Comparison of ENCODE assay signal across 7 mouse cellular contexts in genomic region chr11:34832678-34833077, GRCm38 (mm10). TPM values are rescaled to one million over a fixed set of nuclear protein-coding genes. Genes with fewer than 3 reads are reported as not detected.
DNase-seq lines count a peak whose midpoint lies in the region; ATAC-seq and TF ChIP-seq lines count a peak whose summit lies in the region.

No protein-coding gene starts in this region.

- peak overlapping the region; percentile 63 for H3K4me3 ChIP-seq in embryonic facial prominence, embryonic 14.5 days (ENCODE audit: low read depth, low read length)
- H3K4me3 ChIP-seq in limb, embryonic 10.5 days, result peak overlapping the region; percentile 78
- peak overlapping the region; percentile 82 for H3K4me3 ChIP-seq in stomach, embryonic 14.5 days (ENCODE audit: low read depth, low read length)
- no peak overlapping the region for H3K4me3 ChIP-seq in cerebellum, adult 2 months (replicated peaks; ENCODE audit: insufficient read depth, low read depth, low read length)

- TF ChIP-seq POLR2A in cerebellum, adult 2 months (IDR thresholded peaks at IDR 0.05; ENCODE audit: borderline replicate concordance, insufficient read depth, low read length), result no peak

- peaks cover 7% of the 10 kb centered on the region; the same call in 1 of the 2 replicates for H3K4me1 ChIP-seq in embryonic facial prominence, embryonic 14.5 days (ENCODE audit: control insufficient read depth, insufficient read depth, low read length)
- H3K4me1 ChIP-seq in limb, embryonic 10.5 days, result peaks cover 15% of the 10 kb centered on the region
- H3K4me1 ChIP-seq in stomach, embryonic 14.5 days (ENCODE audit: control insufficient read depth, insufficient read depth, low read length), result peaks cover 7% of the 10 kb centered on the region; the same call in 1 of the 2 replicates
- H3K4me1 ChIP-seq in cerebellum, adult 2 months (ENCODE audit: control insufficient read depth, insufficient read depth, low read length), result no peaks in the 10 kb centered on the region; the same call in 1 of the 2 replicates

- DNase-seq in spleen, adult 12 weeks (ENCODE audit: low spot score), result peak; percentile 2
- DNase-seq in spleen, postnatal 4 days (ENCODE audit: low spot score in 2 of 2), result no peak
- no peak for DNase-seq in embryonic facial prominence, embryonic 14.5 days (ENCODE audit: low spot score)
- peak; percentile 34 for DNase-seq in limb, embryonic 10.5 days (ENCODE audit: low spot score)
- no peak for DNase-seq in cerebellum, adult 2 months
- DNase-seq in right cerebral cortex, postnatal 4 days, result no peak

- H3K27ac ChIP-seq in embryonic facial prominence, embryonic 14.5 days (replicated peaks; ENCODE audit: low read depth, low read length), result no peak overlapping the region
- H3K27ac ChIP-seq in limb, embryonic 10.5 days, result peak overlapping the region; percentile 92
- no peak overlapping the region for H3K27ac ChIP-seq in stomach, embryonic 14.5 days (ENCODE audit: low read length)
- H3K27ac ChIP-seq in cerebellum, adult 2 months (ENCODE audit: insufficient read depth, low read length), result no peak overlapping the region

- peak overlapping the region; percentile 82 for H3K4me2 ChIP-seq in embryonic facial prominence, embryonic 14.5 days (ENCODE audit: low read depth, low read length)
- H3K4me2 ChIP-seq in stomach, embryonic 14.5 days (replicated peaks; ENCODE audit: low read depth, low read length), result peak overlapping the region; percentile 84

- WGBS in embryonic facial prominence, embryonic 14.5 days, result 10% methylated on average over 4 of the region's 5 CpGs
- WGBS in limb, embryonic 10.5 days, result 12% methylated on average over 5 of the region's 5 CpGs
- WGBS in stomach, embryonic 14.5 days, result 9% methylated on average over 5 of the region's 5 CpGs
- WGBS in cerebellum, adult 2 months, result 2% methylated on average over 5 of the region's 5 CpGs

- H3K9ac ChIP-seq in embryonic facial prominence, embryonic 14.5 days (ENCODE audit: low read depth, low read length), result peak overlapping the region; percentile 88
- H3K9ac ChIP-seq in stomach, embryonic 14.5 days (replicated peaks; ENCODE audit: low read depth, low read length), result peak overlapping the region; percentile 65

- H3K36me3 ChIP-seq in embryonic facial prominence, embryonic 14.5 days (ENCODE audit: control insufficient read depth, insufficient read depth, low read length), result peaks cover 16% of the 10 kb centered on the region
- H3K36me3 ChIP-seq in limb, embryonic 10.5 days, result peaks cover 37% of the 10 kb centered on the region
- H3K36me3 ChIP-seq in stomach, embryonic 14.5 days (ENCODE audit: control insufficient read depth, insufficient read depth, low read length), result peaks cover 14% of the 10 kb centered on the region; the same call in 1 of the 2 replicates

- H3K27me3 ChIP-seq in embryonic facial prominence, embryonic 14.5 days (replicated peaks; ENCODE audit: control insufficient read depth, insufficient read depth, low read length), result no peaks in the 10 kb centered on the region
- H3K27me3 ChIP-seq in limb, embryonic 10.5 days (ENCODE audit: low read depth, poor library complexity, severe bottlenecking), result no peaks in the 10 kb centered on the region
- H3K27me3 ChIP-seq in stomach, embryonic 14.5 days (ENCODE audit: control insufficient read depth, insufficient read depth, low read length), result no peaks in the 10 kb centered on the region
- no peaks in the 10 kb centered on the region for H3K27me3 ChIP-seq in cerebellum, adult 2 months (ENCODE audit: control insufficient read depth, insufficient read depth, low read length)

- H3K9me3 ChIP-seq in embryonic facial prominence, embryonic 14.5 days (ENCODE audit: control insufficient read depth, low read length), result no peaks in the 10 kb centered on the region
- H3K9me3 ChIP-seq in limb, embryonic 10.5 days (replicated peaks), result no peaks in the 10 kb centered on the region
- no peaks in the 10 kb centered on the region for H3K9me3 ChIP-seq in stomach, embryonic 14.5 days (ENCODE audit: control insufficient read depth, low read depth, low read length)

- TF ChIP-seq CTCF in cerebellum, adult 2 months (IDR thresholded peaks at IDR 0.05; ENCODE audit: borderline replicate concordance, insufficient read depth, low read depth, low read length), result no peak

- ATAC-seq in embryonic facial prominence, embryonic 14.5 days (ENCODE audit: low read depth), result no peak
- ATAC-seq in stomach, embryonic 14.5 days (ENCODE audit: insufficient number of reproducible peaks, insufficient read depth, low FRiP score, low read depth), result no peak

RNA-seq across cellular contexts. Expression of gene Spdl1, which starts 0.8 kb away (rescaled TPM):
- polyA plus RNA-seq in embryonic facial prominence, embryonic 14.5 days (2014; fragmentation: Nextera tagmentation; extraction: Ambion mirVana), result 15.2 and 16.8 TPM in 2 replicates
- 33.5 and 33.9 TPM in 2 replicates for polyA plus RNA-seq in limb, embryonic 10.5 days (2016; fragmentation: Nextera tagmentation; extraction: Ambion mirVana)
- 21.8 and 22.4 TPM in 2 replicates for polyA plus RNA-seq in stomach, embryonic 14.5 days (2014; fragmentation: Nextera tagmentation; extraction: Ambion mirVana)
- 0.49 and 0.79 TPM in 2 replicates for polyA plus RNA-seq in cerebellum, adult 2 months (2012; rRNA removed)

RNA-seq across cellular contexts. Expression of gene Dock2, which starts 49.0 kb away (rescaled TPM):
- polyA plus RNA-seq in embryonic facial prominence, embryonic 14.5 days (2014; fragmentation: Nextera tagmentation; extraction: Ambion mirVana), result 2.5 and 3.3 TPM in 2 replicates
- 0.55 and 0.60 TPM in 2 replicates for polyA plus RNA-seq in limb, embryonic 10.5 days (2016; fragmentation: Nextera tagmentation; extraction: Ambion mirVana)
- polyA plus RNA-seq in stomach, embryonic 14.5 days (2014; fragmentation: Nextera tagmentation; extraction: Ambion mirVana), result 2.0 and 3.0 TPM in 2 replicates
- 0.54 and 0.69 TPM in 2 replicates for polyA plus RNA-seq in cerebellum, adult 2 months (2012; rRNA removed)

Comparison
In these comparisons a context has a peak if more than half of its experiments do, and no peak if none do; other contexts are left out.
1. DNase-seq: peak in spleen, adult 12 weeks (single experiment) and limb, embryonic 10.5 days (single experiment); none in spleen, postnatal 4 days (0 of 2), embryonic facial prominence, embryonic 14.5 days (single experiment), cerebellum, adult 2 months (0 of 2) and right cerebral cortex, postnatal 4 days (single experiment).